In genomic region chr1:192726996-192727624, GRCm38 (mm10) we compare ENCODE assay signal across 8 mouse cellular contexts. TPM values are rescaled to one million over a fixed set of nuclear protein-coding genes. Genes with fewer than 3 reads are reported as not detected.
A peak's percentile ranks its signal among the peaks of the same experiment; 100 is the strongest.
DNase-seq lines count a peak whose midpoint lies in the region; ATAC-seq and TF ChIP-seq lines count a peak whose summit lies in the region.

No protein-coding gene starts in this region.

- H3K4me3 ChIP-seq in hindbrain, embryonic 16.5 days (ENCODE audit: low read length): no peak overlapping the region
- H3K4me3 ChIP-seq in midbrain, embryonic 11.5 days (ENCODE audit: low read depth, low read length): no peak overlapping the region
- H3K4me3 ChIP-seq in spleen, adult 2 months (ENCODE audit: extremely low read depth, insufficient read depth, insufficient read length): no peak overlapping the region

- no peak overlapping the region for H3K4me2 ChIP-seq in hindbrain, embryonic 16.5 days (ENCODE audit: low read length)
- H3K4me2 ChIP-seq in midbrain, embryonic 11.5 days: no peak overlapping the region

- intact Hi-C loops in left cerebral cortex, postnatal 4 days (cut with DNase I): loop anchor here (10.0 kb wide), 1 partner anchor 398 kb away; no protein-coding TSS in a partner anchor

- no peak overlapping the region for H3K27ac ChIP-seq in hindbrain, embryonic 16.5 days (ENCODE audit: low read depth, low read length)
- no peak overlapping the region for H3K27ac ChIP-seq in midbrain, embryonic 11.5 days (ENCODE audit: low read depth, low read length)
- no peak overlapping the region for H3K27ac ChIP-seq in spleen, adult 2 months (ENCODE audit: insufficient read depth, low read length)

- H3K9ac ChIP-seq in hindbrain, embryonic 16.5 days (ENCODE audit: low read depth, low read length): no peak overlapping the region
- no peak overlapping the region for H3K9ac ChIP-seq in midbrain, embryonic 11.5 days (ENCODE audit: low read length)

- H3K9me3 ChIP-seq in hindbrain, embryonic 16.5 days (ENCODE audit: control insufficient read depth, low read length): no peaks in the 10 kb centered on the region
- H3K9me3 ChIP-seq in midbrain, embryonic 11.5 days (ENCODE audit: control insufficient read depth, low read length): no peaks in the 10 kb centered on the region

- WGBS in hindbrain, embryonic 16.5 days: 54% methylated on average over 11 of the region's 11 CpGs
- WGBS in midbrain, embryonic 11.5 days: 52% methylated on average over 11 of the region's 11 CpGs
- WGBS in spleen, adult 2 months: 57% methylated on average over 11 of the region's 11 CpGs

- TF ChIP-seq POLR2A in spleen, adult 2 months (IDR thresholded peaks at IDR 0.05; ENCODE audit: low read depth, low read length): no peak

- peak; percentile 85; the same call in 1 of the 2 replicates for TF ChIP-seq CTCF in spleen, adult 2 months (IDR thresholded peaks at IDR 0.05; ENCODE audit: extremely low read depth, insufficient read depth, insufficient read length, insufficient replicate concordance)

- no peaks in the 10 kb centered on the region for H3K4me1 ChIP-seq in hindbrain, embryonic 16.5 days (ENCODE audit: control insufficient read depth, insufficient read depth, low read depth, low read length)
- no peaks in the 10 kb centered on the region for H3K4me1 ChIP-seq in midbrain, embryonic 11.5 days (ENCODE audit: control insufficient read depth, insufficient read depth, low read length)
- H3K4me1 ChIP-seq in spleen, adult 2 months (ENCODE audit: control insufficient read depth, insufficient read depth, insufficient read length): no peaks in the 10 kb centered on the region

- peak; percentile 60 for ATAC-seq in frontal cortex, adult (ENCODE audit: low TSS enrichment)
- peak; percentile 78 for ATAC-seq in hindbrain, embryonic 16.5 days
- peak; percentile 68 for ATAC-seq in midbrain, embryonic 11.5 days (ENCODE audit: low FRiP score)

- H3K27me3 ChIP-seq in hindbrain, embryonic 16.5 days (replicated peaks; ENCODE audit: control insufficient read depth, insufficient read depth, low read length): no peaks in the 10 kb centered on the region
- H3K27me3 ChIP-seq in midbrain, embryonic 11.5 days (ENCODE audit: control insufficient read depth, insufficient read depth, low read length): no peaks in the 10 kb centered on the region
- H3K27me3 ChIP-seq in spleen, adult 2 months (ENCODE audit: control insufficient read depth, insufficient read depth, low read length): no peaks in the 10 kb centered on the region

- H3K36me3 ChIP-seq in hindbrain, embryonic 16.5 days (ENCODE audit: control insufficient read depth, insufficient read depth, low read length): no peaks in the 10 kb centered on the region
- H3K36me3 ChIP-seq in midbrain, embryonic 11.5 days (ENCODE audit: control insufficient read depth, insufficient read depth, low read length): no peaks in the 10 kb centered on the region
- no peaks in the 10 kb centered on the region for H3K36me3 ChIP-seq in spleen, adult 2 months (ENCODE audit: control insufficient read depth, insufficient read depth, low read length)

- DNase-seq in layer of hippocampus, adult 18-20 months (ENCODE audit: low spot score in 2 of 2): peak; percentile 39 to 41
- DNase-seq in layer of hippocampus, adult 9-10 months (ENCODE audit: low spot score): no peak
- peak; percentile 57 for DNase-seq in cerebellum, adult 9-10 months
- peak; percentile 68 for DNase-seq in left cerebral cortex, postnatal 4 days
- peak; percentile 92 for DNase-seq in midbrain, embryonic 11.5 days (ENCODE audit: low spot score, missing footprints)
- DNase-seq in spleen, adult 2 months (ENCODE audit: low read depth in 1 of 2, low spot score in 2 of 2): peak in 1 of 2 experiments; percentile 59

RNA-seq across cellular contexts. Expression of gene Hhat, which starts 43.9 kb away (rescaled TPM):
- total RNA-seq in layer of hippocampus, adult 18-20 months (2021): 1 to 10 TPM; 1.7 TPM
- polyA plus RNA-seq in hindbrain, embryonic 16.5 days (2015; fragmentation: Nextera tagmentation; extraction: Ambion mirVana): 3.4 and 3.5 TPM in 2 replicates
- 1 to 10 TPM; 3.1 to 3.5 TPM for total RNA-seq in left cerebral cortex, postnatal 4 days (2021)
- 7.4 and 11.0 TPM in 2 replicates for polyA plus RNA-seq in midbrain, embryonic 11.5 days (2014; fragmentation: Nextera tagmentation; extraction: Ambion mirVana)
- 3.4 and 5.0 TPM in 2 replicates for polyA plus RNA-seq in spleen, adult 2 months (2012; rRNA removed)
